Mouse (Mus musculus): ENCODE data around the gene Litaf. TPM values are rescaled to one million over a fixed set of nuclear protein-coding genes. Genes with fewer than 3 reads are reported as not detected.
A peak's percentile ranks its signal among the peaks of the same experiment; 100 is the strongest.
"Not testable (repeated sequence)": the region's sequence is repeated elsewhere in the genome, so short reads cannot be mapped to it uniquely, and the experiment has no call there.

Gene Litaf
- total and polyA plus RNA-seq, 2 experiments from 2014 or later = 20.5 to 22.4 TPM

GRCm38 (mm10) chr16:10967013-10967412 lies 98.9 kb downstream of the Litaf start:
- ATAC-seq (ENCODE audit: low FRiP score) (no peak), DNase-seq (ENCODE audit: low spot score) (no peak)
- Histone ChIP-seq H3K27ac (ENCODE audit: low read depth, low read length) (no peak overlapping the region), H3K27me3 (ENCODE audit: insufficient read depth, low read length) (no peaks in the 10 kb centered on the region), H3K9ac (replicated peaks; ENCODE audit: low read length, poor library complexity, severe bottlenecking) (no peak overlapping the region), H3K4me2 (ENCODE audit: low read depth, low read length, poor library complexity, severe bottlenecking) (no peak overlapping the region), H3K9me3 (ENCODE audit: low read length) (no peaks in the 10 kb centered on the region), H3K4me1 (ENCODE audit: insufficient read depth, low read length) (no peaks in the 10 kb centered on the region), H3K4me3 (ENCODE audit: low read depth, low read length) (no peak overlapping the region), H3K36me3 (ENCODE audit: insufficient read depth, low read length) (no peaks in the 10 kb centered on the region)
- TF ChIP-seq CTCF (IDR thresholded peaks at IDR 0.05) = no peak
- WGBS = 63% methylated on average over 6 of the region's 6 CpGs

DNA sequence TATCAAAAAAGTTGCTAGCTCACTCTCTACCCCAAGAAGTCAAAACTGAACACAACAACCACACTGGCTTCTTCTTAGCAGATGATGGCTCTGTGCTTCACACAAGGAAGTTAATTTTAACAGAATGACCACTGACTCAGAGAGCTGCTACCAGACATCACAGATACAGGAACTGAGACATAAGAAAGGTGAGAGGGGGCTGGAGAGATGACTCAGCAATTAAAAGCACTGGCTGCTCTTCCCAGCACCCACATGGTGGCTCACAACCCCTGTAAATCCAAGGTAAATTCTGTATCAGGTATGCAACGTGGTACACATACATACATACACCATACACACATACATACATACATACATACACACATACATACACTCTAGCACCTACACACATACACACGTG lies 100.9 kb downstream of the Litaf start:
- H3K9me3 ChIP-seq (ENCODE audit: low read length) = no peaks in the 10 kb centered on the region

DNA sequence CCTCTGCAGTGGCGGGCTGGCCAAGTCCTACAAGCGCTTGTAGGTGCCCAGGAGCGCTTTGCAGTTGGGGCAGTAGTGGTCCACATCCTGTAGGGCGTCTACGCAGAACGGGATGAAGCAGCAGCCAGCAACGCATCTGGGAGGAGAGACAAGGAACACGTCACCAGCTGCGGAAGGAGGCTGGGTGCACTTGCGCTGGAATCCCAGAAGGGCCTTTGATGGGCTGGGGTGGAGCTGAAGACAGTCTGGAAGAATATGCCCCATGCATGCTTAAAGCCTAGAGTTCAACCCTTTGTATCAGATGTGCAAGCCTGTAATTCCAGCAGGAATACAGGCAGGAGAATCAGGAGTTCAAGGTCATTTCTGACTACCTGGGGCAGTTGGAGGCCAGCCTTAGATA lies 105.0 kb downstream of the Litaf start:
- Histone ChIP-seq H3K27ac (ENCODE audit: low read depth, low read length) (no peak overlapping the region), H3K9ac (replicated peaks; ENCODE audit: low read length, poor library complexity, severe bottlenecking) (no peak overlapping the region), H3K36me3 (ENCODE audit: insufficient read depth, low read length) (no peaks in the 10 kb centered on the region; the same call in 1 of the 2 replicates), H3K4me3 (ENCODE audit: low read depth, low read length) (no peak overlapping the region), H3K9me3 (ENCODE audit: low read length) (no peaks in the 10 kb centered on the region), H3K4me2 (ENCODE audit: low read depth, low read length, poor library complexity, severe bottlenecking) (no peak overlapping the region), H3K27me3 (ENCODE audit: insufficient read depth, low read length) (no peaks in the 10 kb centered on the region), H3K4me1 (ENCODE audit: insufficient read depth, low read length) (no peaks in the 10 kb centered on the region)
- DNase-seq (ENCODE audit: low spot score) (no peak), ATAC-seq (ENCODE audit: low FRiP score) (no peak)
- WGBS = 97% methylated on average over 10 of the region's 10 CpGs
- TF ChIP-seq CTCF (IDR thresholded peaks at IDR 0.05) = no peak

More for the DNA sequence above, 100.9 kb downstream of the Litaf start:
- no peaks in the 10 kb centered on the region; the same call in 1 of the 2 replicates for H3K36me3 ChIP-seq (ENCODE audit: insufficient read depth, low read length)
- no peak overlapping the region for H3K4me2 ChIP-seq (ENCODE audit: low read depth, low read length, poor library complexity, severe bottlenecking)
- no peak for DNase-seq (ENCODE audit: low spot score)
- H3K27ac ChIP-seq (ENCODE audit: low read depth, low read length) = no peak overlapping the region
- H3K27me3 ChIP-seq (ENCODE audit: insufficient read depth, low read length) = no peaks in the 10 kb centered on the region
- WGBS = 87% methylated on average over 2 of the region's 2 CpGs
- no peak for TF ChIP-seq CTCF (IDR thresholded peaks at IDR 0.05)
- no peak for ATAC-seq (ENCODE audit: low FRiP score)
- no peaks in the 10 kb centered on the region for H3K4me1 ChIP-seq (ENCODE audit: insufficient read depth, low read length)
- H3K9ac ChIP-seq (replicated peaks; ENCODE audit: low read length, poor library complexity, severe bottlenecking) = no peak overlapping the region
- no peak overlapping the region for H3K4me3 ChIP-seq (ENCODE audit: low read depth, low read length)

DNA sequence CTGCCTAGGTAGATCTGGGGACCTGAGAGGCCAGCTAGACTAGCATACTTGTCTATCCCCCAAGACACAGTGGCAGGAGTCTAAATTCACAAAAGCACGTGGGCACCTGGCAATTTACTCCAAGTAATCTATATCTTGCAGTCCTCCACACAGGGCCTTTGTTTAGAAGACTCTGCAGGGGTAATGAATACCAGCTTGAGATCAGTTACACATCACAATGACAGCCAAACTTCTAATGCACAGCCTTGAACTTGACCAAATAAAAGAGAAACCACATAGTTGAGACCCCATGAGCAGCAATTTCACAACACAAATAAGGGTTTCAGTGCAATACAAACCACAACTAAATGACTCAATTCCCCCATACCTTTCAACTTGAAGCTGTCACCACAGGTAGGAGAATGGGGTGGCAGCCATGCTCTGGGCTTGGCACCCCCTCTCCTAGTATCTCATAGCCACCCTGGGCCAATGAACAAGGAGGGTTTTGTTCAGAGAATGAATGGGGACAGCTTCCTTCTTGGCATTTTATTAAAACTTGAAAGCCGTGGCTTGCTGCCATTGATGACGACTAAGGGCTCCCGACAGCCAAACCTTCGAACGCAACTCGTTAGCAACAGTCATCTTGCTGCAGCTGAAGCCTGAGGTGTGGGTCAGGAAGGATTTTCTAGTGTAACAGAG lies 107.1 kb downstream of the Litaf start:
- no peak for ATAC-seq (ENCODE audit: low FRiP score)
- no peaks in the 10 kb centered on the region for H3K4me1 ChIP-seq (ENCODE audit: insufficient read depth, low read length)
- no peak overlapping the region for H3K27ac ChIP-seq (ENCODE audit: low read depth, low read length)
- TF ChIP-seq CTCF (IDR thresholded peaks at IDR 0.05) = no peak
- WGBS = 39% methylated on average over 7 of the region's 7 CpGs
- H3K4me2 ChIP-seq (ENCODE audit: low read depth, low read length, poor library complexity, severe bottlenecking) = no peak overlapping the region
- H3K9me3 ChIP-seq (ENCODE audit: low read length) = no peaks in the 10 kb centered on the region
- H3K9ac ChIP-seq (replicated peaks; ENCODE audit: low read length, poor library complexity, severe bottlenecking) = no peak overlapping the region
- no peaks in the 10 kb centered on the region; the same call in 1 of the 2 replicates for H3K36me3 ChIP-seq (ENCODE audit: insufficient read depth, low read length)
- H3K4me3 ChIP-seq (ENCODE audit: low read depth, low read length) = no peak overlapping the region
- DNase-seq (ENCODE audit: low spot score) = peak; percentile 64
- H3K27me3 ChIP-seq (ENCODE audit: insufficient read depth, low read length) = no peaks in the 10 kb centered on the region

GRCm38 (mm10) chr16:10958307-10958706 lies 107.7 kb downstream of the Litaf start:
- H3K27me3 ChIP-seq (ENCODE audit: insufficient read depth, low read length); H3K9me3 ChIP-seq (ENCODE audit: low read length); H3K9ac ChIP-seq (replicated peaks; ENCODE audit: low read length, poor library complexity, severe bottlenecking); H3K27ac ChIP-seq (ENCODE audit: low read depth, low read length); H3K36me3 ChIP-seq (ENCODE audit: insufficient read depth, low read length); H3K4me3 ChIP-seq (ENCODE audit: low read depth, low read length); H3K4me2 ChIP-seq (ENCODE audit: low read depth, low read length, poor library complexity, severe bottlenecking); ATAC-seq (ENCODE audit: low FRiP score); DNase-seq (ENCODE audit: low spot score); H3K4me1 ChIP-seq (ENCODE audit: insufficient read depth, low read length): not testable (repeated sequence)
- WGBS = 97% methylated on average over 12 of the region's 12 CpGs

- Histone ChIP-seq H3K36me3 (ENCODE audit: insufficient read depth, low read length) (no peaks in the 10 kb centered on the region; the same call in 1 of the 2 replicates), H3K9me3 (ENCODE audit: low read length) (no peaks in the 10 kb centered on the region), H3K4me2 (ENCODE audit: low read depth, low read length, poor library complexity, severe bottlenecking) (no peak overlapping the region), H3K9ac (replicated peaks; ENCODE audit: low read length, poor library complexity, severe bottlenecking) (no peak overlapping the region), H3K27ac (ENCODE audit: low read depth, low read length) (no peak overlapping the region), H3K27me3 (ENCODE audit: insufficient read depth, low read length) (no peaks in the 10 kb centered on the region), H3K4me1 (ENCODE audit: insufficient read depth, low read length) (no peaks in the 10 kb centered on the region), H3K4me3 (ENCODE audit: low read depth, low read length) (no peak overlapping the region)
- 71% methylated on average over 3 of the region's 3 CpGs for WGBS
- ATAC-seq (ENCODE audit: low FRiP score) = no peak
- TF ChIP-seq CTCF (IDR thresholded peaks at IDR 0.05) = no peak
- DNase-seq (ENCODE audit: low spot score) = no peak
Observed at GRCm38 (mm10) chr16:10957794-10958193, 108.2 kb downstream of the Litaf start.
